Mouse (Mus musculus): ENCODE measurements around the gene Dnajc1.

DNA sequence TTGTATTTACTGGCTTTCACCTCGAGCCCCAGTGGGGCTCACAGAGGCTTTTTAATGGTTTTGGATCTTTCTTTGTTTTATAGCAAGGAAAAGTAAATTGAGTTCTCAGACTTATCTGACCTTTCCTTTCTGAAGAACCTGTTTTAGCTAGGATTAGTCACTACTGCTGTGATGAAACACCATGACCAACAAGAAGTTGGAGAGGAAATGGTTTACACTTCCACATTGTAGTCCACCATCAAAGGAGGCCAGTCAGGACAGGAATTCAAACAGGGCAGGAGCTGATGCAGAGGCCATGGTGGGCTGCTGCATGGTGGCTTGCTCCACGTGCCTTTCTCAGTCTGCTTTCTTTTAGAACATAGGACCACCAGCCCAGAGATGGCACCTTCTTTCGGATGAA, 216.4 kb downstream of the Dnajc1 start:
- TF ChIP-seq CTCF (IDR thresholded peaks at IDR 0.05; ENCODE audit: insufficient read depth, low read length) (no peak), POLR2A (IDR thresholded peaks at IDR 0.05; ENCODE audit: borderline replicate concordance, extremely low read depth, low read depth, low read length) (no peak)

Data from lung, adult 2 months (tissue).